Mouse (Mus musculus) layer of hippocampus, adult 2 months (tissue): ENCODE data around the gene Ccdc88a. TPM values are rescaled to one million over a fixed set of nuclear protein-coding genes. Genes with fewer than 3 reads are reported as not detected.

Source experiments
- DNase-seq, 2 experiments: peaks; one replicate each; pipeline ENCODE4 v3.0.0; 2022; ENCODE audit warnings: low spot score in 2 of 2
- H3K27ac ChIP-seq: fragments of 200-600 bp; 2 replicates; pipeline ENCODE4 v1.8.1; 2022
- H3K4me3 ChIP-seq: fragments of 200-600 bp; 2 replicates; pipeline ENCODE4 v1.8.1; 2022; ENCODE audit warnings: mild to moderate bottlenecking
- CTCF ChIP-seq: fragments of 200-600 bp; conservative IDR thresholded peaks from 2 replicates; pipeline ENCODE4 v1.8.1; 2022; ENCODE audit warnings: antibody characterized with exemption, mild to moderate bottlenecking, moderate library complexity
- total RNA-seq, 2 experiments: library from RNA; stranded (reverse); gene quantifications; 2 replicates each; pipeline ENCODE4 v1.2.3; 2021

Gene Ccdc88a
- total RNA-seq, 2 experiments from 2014 or later = 62.8 to 69.3 TPM

- H3K27ac ChIP-seq = peak overlapping the region; percentile 98
- no peak for DNase-seq
- peak overlapping the region; percentile 84 for H3K4me3 ChIP-seq
- TF ChIP-seq CTCF = no peak
These were observed 173.3 kb downstream of the Ccdc88a start for GRCm38 (mm10) chr11:29546762-29547161.

- no peak for TF ChIP-seq CTCF
- DNase-seq = peak in 1 of 2 experiments; percentile 37
- peak overlapping the region; percentile 98 for H3K27ac ChIP-seq
- peak overlapping the region; percentile 84 for H3K4me3 ChIP-seq
These were observed 173.8 kb downstream of the Ccdc88a start for GRCm38 (mm10) chr11:29547249-29547751.

- peak; percentile 92 to 93 for DNase-seq
- TF ChIP-seq CTCF = peak; percentile 42
- Histone ChIP-seq H3K27ac (peak within 1 kb of the TSS; percentile 98), H3K4me3 (peak within 1 kb of the TSS; percentile 84)
These were observed 174.5 kb downstream of the Ccdc88a start, which contains the start of the genes Clhc1 and Rps27a for GRCm38 (mm10) chr11:29547752-29548503. TSS of gene Clhc1 (plus strand) at chr11:29547950. TSS of gene Rps27a (minus strand) at chr11:29548109.

GRCm38 (mm10) chr11:29548504-29549424 is 175.3 kb downstream of the Ccdc88a start:
- peak overlapping the region; percentile 98 for H3K27ac ChIP-seq
- no peak for TF ChIP-seq CTCF
- DNase-seq = peak in 1 of 2 experiments; percentile 20
- peak overlapping the region; percentile 84 for H3K4me3 ChIP-seq

- no peak overlapping the region for H3K4me3 ChIP-seq
- no peak for DNase-seq
- no peak overlapping the region for H3K27ac ChIP-seq
- TF ChIP-seq CTCF = peak; percentile 40
These were observed 175.9 kb downstream of the Ccdc88a start for GRCm38 (mm10) chr11:29549425-29549778.

Other genes starting within 250 kb of the Ccdc88a start
- 10 to 100 TPM; 21.8 to 22.5 TPM for gene Pnpt1, start 242.9 kb upstream of the Ccdc88a start, total RNA-seq
- 10 to 100 TPM; 50.3 to 55.9 TPM for gene Ppp4r3b, start 200.8 kb upstream of the Ccdc88a start, total RNA-seq
- gene Cfap36, start 126.2 kb upstream of the Ccdc88a start, total RNA-seq = 100 to 1,000 TPM; 130 to 132 TPM
- gene Prorsd1, start 141.4 kb downstream of the Ccdc88a start, total RNA-seq = 1 to 10 TPM; 4.1 to 6.8 TPM
- 10 to 100 TPM; 37.1 to 38.9 TPM for gene Mtif2, start 152.8 kb downstream of the Ccdc88a start, total RNA-seq
- under 1 TPM in 1 of 2 experiments, not detected in 1; 0.38 TPM for gene Clhc1, start 174.3 kb downstream of the Ccdc88a start, total RNA-seq
- 100 to 1,000 TPM; 459 to 490 TPM for gene Rps27a, start 174.5 kb downstream of the Ccdc88a start, total RNA-seq